Mouse (Mus musculus): ENCODE measurements around the gene Tufm.

The Tufm gene

DNA sequence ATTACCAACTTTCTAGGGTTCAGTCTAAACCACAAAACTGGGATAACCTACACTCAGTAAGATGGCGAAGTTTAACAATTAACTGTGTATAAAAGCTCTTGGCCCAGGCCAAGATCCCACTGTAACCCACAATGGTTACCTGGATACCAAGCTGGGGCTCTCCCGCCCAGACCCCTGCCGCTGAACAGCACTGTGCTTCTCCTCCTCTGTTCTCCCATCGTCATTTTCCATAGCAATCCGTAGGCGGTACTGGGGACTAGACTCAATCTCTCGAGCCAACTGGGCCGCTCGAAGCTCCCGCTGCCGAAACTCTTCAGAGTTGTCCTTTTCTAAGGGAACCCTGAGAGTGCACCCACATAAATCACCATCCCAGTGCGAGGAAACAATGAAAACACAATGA, 10.8 kb downstream of the Tufm start:
- no peak for DNase-seq (ENCODE audit: extremely low read depth, low read depth, low spot score)

DNA sequence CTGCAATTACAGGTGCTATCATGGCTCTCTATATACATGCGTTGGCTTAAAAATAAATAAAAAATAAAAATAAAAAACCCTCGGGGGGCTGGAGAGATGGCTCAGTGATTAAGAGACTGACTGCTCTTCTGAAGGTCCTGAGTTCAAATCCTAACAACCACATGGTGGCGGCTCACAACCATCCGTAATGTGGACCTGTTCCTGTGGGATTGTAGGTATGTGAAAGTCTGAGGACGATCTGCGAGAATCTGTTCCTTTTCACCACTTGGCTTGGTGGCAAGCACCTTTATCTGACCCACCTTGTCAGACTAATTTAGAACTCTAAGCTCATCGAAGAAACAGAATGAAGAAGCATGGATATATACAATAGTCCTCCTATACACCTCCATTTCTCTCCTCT, 12.3 kb downstream of the Tufm start:
- DNase-seq (ENCODE audit: extremely low read depth, low read depth, low spot score), result no peak

DNA sequence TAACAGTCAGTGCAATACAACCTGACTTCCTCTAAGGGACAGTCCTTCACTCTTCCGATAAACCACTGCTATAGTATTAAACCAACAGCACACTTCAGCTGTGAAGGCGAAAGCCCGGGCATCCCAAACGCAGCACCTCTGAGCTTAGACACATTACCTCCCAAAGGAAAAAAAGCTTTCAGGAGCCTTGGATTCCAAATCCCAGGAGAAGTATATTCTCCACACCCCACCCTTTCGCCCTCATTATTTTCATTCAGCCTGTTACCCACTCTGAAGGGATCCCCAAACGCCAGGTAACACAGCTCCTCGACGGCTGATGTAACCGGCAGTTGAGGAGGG, 14.5 kb downstream of the Tufm start:
- no peak for DNase-seq (ENCODE audit: extremely low read depth, low read depth, low spot score)

DNA sequence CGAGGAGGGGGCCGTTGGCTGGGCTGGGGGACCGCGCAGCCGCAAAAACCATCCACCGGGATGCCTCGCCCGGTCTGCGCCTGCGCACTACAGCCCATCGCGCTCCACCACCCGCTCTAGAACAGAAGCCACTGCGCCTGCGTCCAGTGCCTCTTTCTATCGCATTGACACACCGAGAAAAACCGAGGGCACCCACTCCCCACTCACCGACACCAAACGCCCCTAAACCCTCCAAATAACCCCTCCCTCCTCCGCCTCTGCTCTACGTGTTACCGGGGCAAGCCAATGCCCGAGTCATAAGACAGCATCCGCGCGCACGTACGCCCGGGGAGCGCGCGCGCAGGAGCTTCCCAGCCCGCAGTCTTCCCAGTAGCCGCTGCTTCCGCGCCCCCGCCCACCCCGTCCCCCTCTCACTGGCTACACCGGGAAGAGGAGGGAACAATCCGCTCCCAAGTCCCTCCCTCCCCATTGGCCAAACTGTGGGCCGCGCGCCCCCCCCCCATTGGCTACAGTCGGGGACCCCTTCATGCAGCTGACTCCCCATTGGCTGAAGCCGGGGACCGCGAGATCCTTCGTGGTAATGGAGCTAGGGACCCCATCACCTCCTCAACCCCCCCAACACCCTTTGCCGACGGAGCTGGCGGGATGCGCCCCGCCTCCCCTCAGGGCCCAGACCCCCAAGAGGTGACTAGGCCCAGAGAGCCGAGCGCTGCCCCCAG, 15.0 kb downstream of the Tufm start:
- no peak for DNase-seq (ENCODE audit: extremely low read depth, low read depth, low spot score)

DNA sequence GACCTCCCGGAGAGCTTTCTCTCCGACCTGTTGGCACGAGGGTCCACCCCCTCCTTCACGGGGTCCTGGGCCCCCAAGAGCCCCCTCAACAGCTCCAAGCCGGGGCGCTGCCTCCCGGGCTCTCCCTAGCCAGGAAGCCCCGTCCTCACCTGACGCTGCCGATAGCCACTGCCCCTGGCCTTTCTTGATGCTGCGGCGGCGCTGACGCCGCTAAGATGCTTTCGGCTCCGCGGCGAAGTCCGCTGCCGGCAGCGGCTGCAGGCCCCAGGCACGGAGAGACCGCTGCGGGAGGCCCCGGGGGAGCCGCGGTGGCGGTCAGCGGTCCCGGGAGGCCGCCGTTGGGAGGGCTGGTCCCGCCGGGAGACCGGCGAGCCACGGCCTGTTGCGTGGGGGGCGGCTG, 15.6 kb downstream of the Tufm start:
- no peak for DNase-seq (ENCODE audit: extremely low read depth, low read depth, low spot score)

DNA sequence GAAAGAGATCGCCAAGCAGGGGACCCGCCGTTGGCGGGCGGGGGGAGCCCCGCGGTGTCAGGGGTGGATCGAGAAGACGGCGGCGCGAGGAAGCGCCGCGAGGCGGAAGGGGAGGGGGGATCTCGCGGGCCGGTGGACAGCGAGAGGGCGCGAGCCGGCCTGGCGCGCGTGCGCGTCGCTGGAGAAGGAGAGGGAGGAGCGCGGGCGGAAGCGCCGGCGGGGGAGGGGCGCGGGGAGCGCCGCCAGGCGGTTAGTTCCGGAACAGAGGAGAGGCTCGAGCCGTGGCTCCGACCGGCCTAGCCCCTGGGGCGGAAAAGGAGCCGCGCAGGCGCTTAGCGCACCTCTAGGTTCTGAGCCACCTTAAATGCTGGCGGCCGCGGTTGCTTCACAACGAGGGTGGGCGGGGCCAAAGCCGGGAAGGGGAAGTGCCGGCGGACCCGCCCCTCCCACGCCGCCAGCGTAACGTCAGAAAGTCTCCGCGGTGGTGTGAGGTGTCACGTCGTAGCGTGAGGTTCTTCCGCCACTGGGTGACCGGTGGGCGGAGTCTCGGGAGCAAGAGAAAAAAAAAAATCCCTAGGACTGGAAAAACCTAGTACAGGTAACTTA, 16.2 kb downstream of the Tufm start, which contains the start of gene Atxn2l:
Gene Atxn2l, minus strand, starts transcription at position 165 of the 606 bp plus-strand sequence.
- peak; percentile 70 for DNase-seq (ENCODE audit: extremely low read depth, low read depth, low spot score)

DNA sequence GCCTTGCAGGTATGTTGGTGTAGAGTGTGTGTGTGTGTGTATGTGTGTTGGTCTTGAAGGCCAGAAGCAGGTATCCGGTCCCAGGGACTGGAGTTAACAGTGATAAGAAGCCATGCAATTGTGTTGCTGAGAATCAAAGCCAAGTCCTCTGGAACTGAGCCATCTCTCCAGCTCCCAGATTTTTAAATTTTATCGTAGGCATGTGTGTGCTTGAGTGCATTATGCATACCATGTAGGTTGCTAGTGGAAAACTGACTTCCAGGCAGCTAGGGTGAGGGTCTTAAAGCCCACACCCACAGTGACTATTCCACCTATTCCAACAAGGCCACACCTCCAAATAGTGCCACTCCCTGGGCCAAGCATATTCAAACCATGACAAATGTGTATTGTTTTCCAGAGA, 17.8 kb downstream of the Tufm start:
- no peak for DNase-seq (ENCODE audit: extremely low read depth, low read depth, low spot score)

DNA sequence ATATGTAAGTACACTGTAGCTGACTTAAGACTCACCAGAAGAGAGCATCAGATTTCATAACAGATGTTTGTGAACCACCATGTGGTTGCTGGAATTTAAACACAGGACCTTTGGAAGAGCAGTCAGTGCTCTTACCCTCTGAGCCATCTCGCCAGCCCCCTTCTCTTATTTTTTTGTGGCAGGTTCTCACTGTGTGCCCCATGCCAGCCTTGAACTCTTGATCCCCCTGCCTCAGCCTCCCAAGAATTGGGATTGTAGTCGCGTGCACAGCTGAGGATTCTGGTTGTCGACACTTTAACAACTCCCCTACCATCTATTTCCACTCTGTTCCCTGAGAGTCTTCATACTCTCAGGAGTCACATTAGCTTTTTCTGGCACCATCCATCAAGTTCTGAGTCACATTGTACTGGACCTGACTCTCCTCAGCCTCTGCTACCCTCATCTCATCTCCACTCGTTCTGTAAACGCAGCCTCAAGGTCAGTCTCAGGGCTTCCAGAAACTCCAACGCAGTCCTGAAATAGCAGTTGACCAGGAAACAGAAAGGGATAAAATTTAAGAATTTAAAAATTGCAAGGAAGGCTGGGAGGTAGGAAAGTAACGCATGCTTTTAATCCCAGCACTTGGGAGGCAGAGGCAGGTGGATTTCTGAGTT, 20.1 kb downstream of the Tufm start:
- no peak for DNase-seq (ENCODE audit: extremely low read depth, low read depth, low spot score)

DNA sequence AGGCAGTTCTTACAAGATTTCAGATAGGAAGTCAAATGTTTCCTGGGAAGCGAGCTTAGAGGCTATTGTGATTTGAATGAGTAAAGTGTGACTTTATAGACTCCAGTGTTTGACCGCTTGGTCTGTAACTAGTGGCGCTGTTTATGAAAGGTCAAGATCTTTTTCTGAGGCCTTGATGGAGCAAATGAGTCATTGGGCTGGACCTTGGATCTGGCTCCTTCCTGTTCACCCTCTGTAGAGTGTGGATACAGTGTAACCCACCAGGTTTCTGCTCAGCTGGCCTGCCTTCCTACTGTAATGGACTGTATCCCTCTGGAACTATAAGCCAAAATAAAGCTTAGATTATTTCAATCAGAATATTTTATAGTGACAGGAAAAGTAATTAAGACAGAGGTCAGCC, 24.1 kb downstream of the Tufm start:
- DNase-seq (ENCODE audit: extremely low read depth, low read depth, low spot score), result no peak

DNA sequence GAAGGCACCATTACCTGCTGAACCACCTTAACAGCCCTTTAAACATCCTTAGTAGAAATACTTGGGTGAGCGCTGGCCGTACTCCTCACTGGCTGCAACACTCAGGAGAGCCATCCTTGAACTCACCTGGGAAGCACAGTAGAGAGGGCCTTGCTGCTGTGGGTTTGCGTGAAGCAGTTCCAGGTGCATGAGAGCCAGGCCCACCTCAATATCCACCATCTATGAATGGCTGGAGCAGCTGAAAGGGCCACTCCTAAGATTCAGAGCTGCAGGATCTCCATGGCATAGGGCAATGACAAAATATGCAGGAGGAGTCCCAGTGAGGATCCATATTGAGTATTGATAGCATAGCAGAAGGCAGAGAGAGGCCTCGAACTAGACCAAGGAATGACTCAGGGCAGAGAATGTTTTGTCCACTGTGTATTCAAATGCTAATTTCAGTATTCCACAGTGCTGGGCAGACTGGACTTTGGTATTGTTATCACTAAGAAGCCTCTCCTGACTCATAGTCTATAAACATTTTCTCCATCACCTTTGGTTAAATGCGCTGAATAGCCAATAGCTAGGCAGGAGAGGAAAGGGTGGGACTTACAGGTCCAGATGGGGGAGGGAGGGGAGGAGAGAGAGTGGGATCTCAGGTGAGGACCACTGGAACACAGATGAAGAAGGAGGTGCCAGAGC, 31.2 kb downstream of the Tufm start:
- DNase-seq (ENCODE audit: extremely low read depth, low read depth, low spot score), result no peak

DNA sequence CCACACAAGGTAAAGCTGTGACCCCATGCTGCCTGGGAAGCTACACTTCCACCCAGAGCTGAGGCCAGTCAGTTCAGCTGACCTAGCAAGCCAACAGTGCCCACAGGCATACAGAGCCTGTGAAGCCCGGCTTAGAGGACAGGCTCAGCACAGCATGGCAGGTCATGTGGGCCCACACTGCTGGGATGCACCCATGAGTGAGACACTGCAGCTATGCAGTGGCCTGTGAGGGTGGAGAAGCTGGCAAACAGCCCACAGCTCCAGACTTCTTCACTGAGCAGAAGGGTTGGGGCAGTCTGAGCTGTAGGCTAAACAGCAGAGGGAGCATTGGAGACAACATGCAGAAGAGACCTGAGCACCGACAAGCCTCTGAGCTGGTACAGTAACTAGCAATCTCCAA, 32.4 kb downstream of the Tufm start:
- DNase-seq (ENCODE audit: extremely low read depth, low read depth, low spot score), result no peak

DNA sequence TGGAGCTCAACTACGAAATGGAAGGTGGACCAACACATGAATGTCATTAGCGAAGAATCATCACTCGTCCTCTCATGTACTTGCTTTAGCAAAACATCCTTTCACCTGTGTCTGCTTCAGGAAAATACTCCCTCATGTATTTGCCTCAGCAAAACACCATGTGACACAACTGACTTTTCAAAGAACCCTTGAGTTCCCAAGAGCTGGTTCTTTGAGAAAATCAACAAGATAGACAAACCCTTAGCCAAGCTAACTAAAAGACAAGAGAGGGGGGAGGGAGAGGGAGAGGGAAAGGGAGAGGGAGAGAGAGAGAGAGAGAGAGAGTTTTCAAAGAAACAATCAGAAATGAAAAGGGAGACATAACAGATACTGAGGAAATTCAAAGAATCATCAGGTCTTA, 36.2 kb downstream of the Tufm start:
- no peak for DNase-seq (ENCODE audit: extremely low read depth, low read depth, low spot score)

DNA sequence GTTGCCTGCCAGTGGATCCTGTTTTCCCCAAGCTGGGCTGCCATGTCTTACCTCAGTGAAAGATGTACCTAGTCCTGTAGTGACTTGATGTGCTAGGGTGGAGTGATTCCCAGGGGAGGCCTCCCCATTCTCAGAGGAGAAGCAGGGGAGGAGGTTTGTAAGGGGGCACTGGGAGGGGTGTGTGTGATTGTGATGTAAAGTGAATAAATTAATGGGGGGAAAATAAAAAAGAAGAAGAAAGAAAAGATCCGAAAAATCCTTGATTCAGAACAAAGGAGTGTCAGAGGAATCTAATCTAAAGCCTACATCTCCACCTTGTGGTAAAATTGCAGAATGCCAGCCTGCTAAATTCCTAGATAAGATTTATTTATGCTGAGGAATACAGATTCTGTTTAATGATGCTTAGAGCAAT, 41.0 kb downstream of the Tufm start:
- DNase-seq (ENCODE audit: extremely low read depth, low read depth, low spot score), result no peak

DNA sequence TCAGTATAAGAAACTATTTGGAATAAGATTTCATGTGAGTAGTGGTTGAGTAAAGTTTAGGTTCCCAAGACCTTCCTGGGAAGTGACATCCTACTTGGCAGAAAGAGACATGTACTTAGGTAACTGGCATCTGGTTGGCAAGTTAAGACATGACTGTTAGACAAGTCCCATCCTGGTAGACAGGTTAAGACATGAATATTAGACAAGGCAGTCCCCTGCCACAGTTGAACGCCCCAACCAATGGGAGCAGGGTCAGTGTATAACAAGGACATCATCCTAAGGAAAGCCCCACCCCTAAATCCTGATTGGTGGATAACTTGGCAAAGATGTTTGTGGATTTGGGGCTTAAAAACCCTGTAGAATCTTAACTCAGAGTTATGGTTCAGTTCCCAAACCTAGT, 46.3 kb downstream of the Tufm start:
- peak; percentile 42 for DNase-seq (ENCODE audit: extremely low read depth, low read depth, low spot score)

DNA sequence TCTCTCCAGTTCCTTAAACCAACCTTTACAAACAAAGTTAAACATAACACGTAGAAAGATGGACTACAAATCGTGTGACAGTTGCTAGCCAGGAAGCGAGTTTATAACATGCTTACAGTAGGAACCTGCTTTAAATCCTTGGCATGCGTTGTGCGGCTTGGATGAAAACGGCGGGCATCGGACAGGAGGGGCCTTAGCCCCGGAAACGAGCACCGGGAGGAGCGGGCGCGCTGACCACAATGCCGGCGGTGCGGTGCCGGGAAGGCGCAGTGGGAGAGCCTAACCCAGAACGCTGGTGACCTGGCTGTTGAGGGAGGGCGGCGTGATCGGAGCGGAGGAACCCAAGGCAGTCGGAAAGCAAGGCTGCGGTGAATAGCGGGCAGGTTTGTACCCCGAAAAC, 48.6 kb downstream of the Tufm start:
- DNase-seq (ENCODE audit: extremely low read depth, low read depth, low spot score), result no peak

DNA sequence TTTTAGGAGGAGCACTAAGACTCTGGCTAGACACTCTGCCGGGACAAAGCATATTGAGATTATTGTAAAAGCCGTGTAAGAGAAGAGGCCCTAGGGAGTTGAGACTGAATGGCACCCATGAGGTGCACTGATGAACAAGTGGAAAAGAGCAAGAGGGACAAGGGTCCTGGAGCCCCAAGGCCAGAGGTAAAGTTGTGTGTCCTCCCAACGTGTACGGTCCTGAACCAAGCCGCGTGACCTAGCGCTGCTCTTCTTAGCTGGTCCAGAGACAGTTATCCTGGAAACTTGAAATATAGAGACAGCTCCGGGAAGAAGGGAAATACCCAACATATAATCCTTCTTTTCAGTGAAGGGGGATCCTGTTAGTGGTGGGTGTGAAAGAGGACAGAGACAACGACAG, 49.3 kb downstream of the Tufm start:
- DNase-seq (ENCODE audit: extremely low read depth, low read depth, low spot score), result no peak

DNA sequence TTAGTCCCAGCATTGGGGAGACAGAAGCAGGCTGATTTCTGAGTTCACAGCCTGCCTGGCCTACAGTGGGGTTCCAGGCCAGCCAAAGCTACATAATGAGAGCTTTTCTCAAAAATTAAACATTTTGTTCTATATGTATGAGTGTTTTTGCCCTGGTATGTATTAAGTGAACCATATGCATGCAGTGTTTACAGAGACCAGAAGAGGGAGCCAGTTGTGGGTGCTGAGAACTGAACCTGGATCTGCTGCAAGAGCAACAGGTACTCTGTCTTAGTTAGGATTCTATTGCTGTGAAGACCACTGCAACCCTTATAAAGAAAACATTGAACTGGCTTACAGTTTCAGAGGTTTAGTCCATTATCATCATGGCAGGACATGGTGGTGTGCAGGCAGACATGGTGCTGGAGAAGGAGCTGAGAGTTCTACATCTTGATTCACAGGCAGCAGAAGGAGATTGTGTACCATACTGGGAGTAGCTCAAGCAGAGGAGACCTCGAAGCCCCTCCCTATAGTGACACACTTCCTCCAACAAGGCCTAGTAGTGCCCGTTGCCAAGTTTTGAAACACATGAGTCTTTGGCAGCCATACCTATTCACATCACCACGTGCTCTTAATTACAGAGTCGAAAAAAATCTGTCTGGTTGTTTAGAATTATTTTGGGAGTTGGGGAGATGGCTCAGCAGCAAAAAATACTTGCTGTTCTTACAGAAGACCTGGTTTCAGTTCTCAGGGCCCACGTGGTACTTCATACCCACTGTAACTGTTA, 50.8 kb downstream of the Tufm start:
- DNase-seq (ENCODE audit: extremely low read depth, low read depth, low spot score), result no peak

All from fat pad, adult 2 months (tissue).